Mouse (Mus musculus): ENCODE data around the gene Cradd.

GRCm38 (mm10) chr10:95354047-95354446, 30.1 kb upstream of the Cradd start:
- no peak for TF ChIP-seq GATA1 (IDR thresholded peaks at IDR 0.05; ENCODE audit: low read length)
- TF ChIP-seq TAL1 (IDR thresholded peaks at IDR 0.05; ENCODE audit: low read length): no peak
